ENCODE assay signal across 18 mouse cellular contexts in genomic region chr14:75246024-75247000, GRCm38 (mm10). TPM values are rescaled to one million over a fixed set of nuclear protein-coding genes. Genes with fewer than 3 reads are reported as not detected.
"Had no signal": no experiment of that assay in that cellular context is flagged by ENCODE, and none has a peak within 500 bp of the region (broad histone marks: within the 10 kb centered on the region; RNA-seq: fewer than 3 reads in every experiment).

No protein-coding gene starts in this region.

- H3K4me1 ChIP-seq: limb, embryonic 13.5 days; midbrain, embryonic 13.5 days had no signal

- H3K27me3 ChIP-seq: limb, embryonic 13.5 days; liver, embryonic 13.5 days; midbrain, embryonic 13.5 days had no signal

- H3K9ac ChIP-seq: limb, embryonic 13.5 days; liver, embryonic 13.5 days; midbrain, embryonic 13.5 days had no signal

- H3K9me3 ChIP-seq: limb, embryonic 13.5 days; liver, embryonic 13.5 days; midbrain, embryonic 13.5 days had no signal

- H3K4me2 ChIP-seq: limb, embryonic 13.5 days; liver, embryonic 13.5 days; midbrain, embryonic 13.5 days had no signal

- DNase-seq: kidney, adult 9 months; kidney, postnatal 10 days; kidney, postnatal 4 days; left cerebral cortex, postnatal 4 days; liver, embryonic 13.5 days; lung, adult 18-20 months; lung, postnatal 36 days; right cerebral cortex, postnatal 14 days; thymus, adult 2 months; thymus, postnatal 25 days had no signal

- ATAC-seq: midbrain, embryonic 13.5 days had no signal

- H3K4me3 ChIP-seq: layer of hippocampus, adult 2 months; limb, embryonic 13.5 days; liver, embryonic 13.5 days; midbrain, embryonic 13.5 days had no signal

- H3K27ac ChIP-seq: layer of hippocampus, adult 2 months; limb, embryonic 13.5 days; liver, embryonic 13.5 days; midbrain, embryonic 13.5 days had no signal

- H3K36me3 ChIP-seq: limb, embryonic 13.5 days; liver, embryonic 13.5 days; midbrain, embryonic 13.5 days had no signal

RNA-seq across cellular contexts. Expression of gene Cpb2, which starts 4.2 kb away (rescaled TPM):
- total RNA-seq: layer of hippocampus, adult 2 months; layer of hippocampus, postnatal 14 days; left cerebral cortex, adult 18-20 months; left cerebral cortex, postnatal 10 days; left cerebral cortex, postnatal 4 days; megakaryocyte progenitor cell, adult 5-6 weeks; midbrain, postnatal 0 days had no signal
- polyA plus RNA-seq: limb, embryonic 13.5 days; midbrain, postnatal 0 days; thymus, adult 2 months had no signal
